In genomic region chr9:49246839-49247238, GRCm38 (mm10) we compare ENCODE assay signal across 9 mouse cellular contexts. TPM values are rescaled to one million over a fixed set of nuclear protein-coding genes. Genes with fewer than 3 reads are reported as not detected.
DNase-seq lines count a peak whose midpoint lies in the region; ATAC-seq and TF ChIP-seq lines count a peak whose summit lies in the region.
"Had no signal": no experiment of that assay in that cellular context is flagged by ENCODE, and none has a peak within 500 bp of the region (broad histone marks: within the 10 kb centered on the region; RNA-seq: fewer than 3 reads in every experiment).

No protein-coding gene starts in this region.

- H3K36me3 ChIP-seq in forebrain, embryonic 10.5 days (replicated peaks) = no peaks in the 10 kb centered on the region
- H3K36me3 ChIP-seq in forebrain, embryonic 16.5 days (ENCODE audit: control insufficient read depth, insufficient read depth) = no peaks in the 10 kb centered on the region
- H3K36me3 ChIP-seq in ES-Bruce4 (ENCODE audit: control insufficient read depth, insufficient read depth, low read length, poor library complexity, severe bottlenecking) = no peaks in the 10 kb centered on the region
- H3K36me3 ChIP-seq: hindbrain, embryonic 15.5 days had no signal

- H3K27me3 ChIP-seq in forebrain, embryonic 10.5 days (ENCODE audit: poor library complexity, severe bottlenecking) = no peaks in the 10 kb centered on the region
- H3K27me3 ChIP-seq in forebrain, embryonic 16.5 days (replicated peaks; ENCODE audit: control insufficient read depth, insufficient read depth, low read length) = no peaks in the 10 kb centered on the region
- H3K27me3 ChIP-seq in ES-Bruce4 (ENCODE audit: control insufficient read depth, insufficient read depth, low read length, poor library complexity, severe bottlenecking) = no peaks in the 10 kb centered on the region
- H3K27me3 ChIP-seq in cerebellum, adult 2 months (ENCODE audit: control insufficient read depth, insufficient read depth, low read length) = no peaks in the 10 kb centered on the region
- H3K27me3 ChIP-seq: hindbrain, embryonic 15.5 days had no signal

- TF ChIP-seq EP300 in ES-Bruce4 (IDR thresholded peaks at IDR 0.05; ENCODE audit: insufficient read depth, low read depth, low read length) = no peak

- DNase-seq in forebrain, embryonic 10.5 days (ENCODE audit: extremely low spot score, low spot score) = peak; percentile 17
- DNase-seq in cerebellum, adult 2 months = peak; percentile 17 to 27
- DNase-seq in gastrocnemius, postnatal 36 days = peak; percentile 44 to 52
- DNase-seq in left cerebral cortex, adult 2 months (ENCODE audit: extremely low spot score in 1 of 2, low spot score in 2 of 2) = peak; percentile 58 to 74
- peak; percentile 13 for DNase-seq in ovary, adult 18-20 months (ENCODE audit: low spot score)
- peak; percentile 15 for DNase-seq in urinary bladder, postnatal 10 days (ENCODE audit: low spot score)

- no peak for ATAC-seq in forebrain, embryonic 16.5 days

- peak; percentile 78 for TF ChIP-seq CTCF in ES-Bruce4 (IDR thresholded peaks at IDR 0.05; ENCODE audit: low read depth, low read length)
- TF ChIP-seq CTCF in cerebellum, adult 2 months (IDR thresholded peaks at IDR 0.05; ENCODE audit: borderline replicate concordance, insufficient read depth, low read depth, low read length) = peak; percentile 59
- TF ChIP-seq CTCF in left cerebral cortex, adult 2 months (IDR thresholded peaks at IDR 0.05) = peak; percentile 77

- no peak for TF ChIP-seq POLR2A in ES-Bruce4 (IDR thresholded peaks at IDR 0.05; ENCODE audit: insufficient read depth, low read length)
- no peak for TF ChIP-seq POLR2A in cerebellum, adult 2 months (IDR thresholded peaks at IDR 0.05; ENCODE audit: borderline replicate concordance, insufficient read depth, low read length)

- no peak overlapping the region for H3K4me2 ChIP-seq in forebrain, embryonic 16.5 days (ENCODE audit: low read length)
- H3K4me2 ChIP-seq: hindbrain, embryonic 15.5 days had no signal

- 42% methylated on average over 7 of the region's 7 CpGs for WGBS in forebrain, embryonic 10.5 days
- WGBS in forebrain, embryonic 16.5 days = 33% methylated on average over 7 of the region's 7 CpGs
- 37% methylated on average over 7 of the region's 7 CpGs for WGBS in cerebellum, adult 2 months

- intact Hi-C loops in gastrocnemius, postnatal 36 days (cut with DNase I) = loop anchor here (1.0 kb wide), 1 partner anchor 241 kb away; no protein-coding TSS in a partner anchor
- intact Hi-C loops in left cerebral cortex, adult 2 months (cut with DNase I) = loop anchor here (1.0 to 5.0 kb wide), 2 partner anchors 165 to 238 kb away; partner anchors contain the start of gene Tmprss5

- H3K27ac ChIP-seq in forebrain, embryonic 10.5 days = no peak overlapping the region
- H3K27ac ChIP-seq in forebrain, embryonic 16.5 days (ENCODE audit: low read length) = no peak overlapping the region
- no peak overlapping the region for H3K27ac ChIP-seq in ES-Bruce4 (ENCODE audit: insufficient read depth, low read length)
- no peak overlapping the region for H3K27ac ChIP-seq in cerebellum, adult 2 months (ENCODE audit: insufficient read depth, low read length)
- H3K27ac ChIP-seq in left cerebral cortex, adult 2 months = no peak overlapping the region
- H3K27ac ChIP-seq: hindbrain, embryonic 15.5 days had no signal

- peaks cover 7% of the 10 kb centered on the region; the same call in 1 of the 2 replicates for H3K4me1 ChIP-seq in forebrain, embryonic 10.5 days
- no peaks in the 10 kb centered on the region for H3K4me1 ChIP-seq in forebrain, embryonic 16.5 days (replicated peaks; ENCODE audit: control insufficient read depth, insufficient read depth, low read length)
- H3K4me1 ChIP-seq in ES-Bruce4 (ENCODE audit: control insufficient read depth, insufficient read depth, low read length) = no peaks in the 10 kb centered on the region
- H3K4me1 ChIP-seq in cerebellum, adult 2 months (ENCODE audit: control insufficient read depth, insufficient read depth, low read length) = no peaks in the 10 kb centered on the region
- H3K4me1 ChIP-seq: hindbrain, embryonic 15.5 days had no signal

- no peak overlapping the region for H3K4me3 ChIP-seq in forebrain, embryonic 10.5 days
- H3K4me3 ChIP-seq in forebrain, embryonic 16.5 days (replicated peaks; ENCODE audit: low read length) = no peak overlapping the region
- H3K4me3 ChIP-seq in ES-Bruce4 (ENCODE audit: low read depth, low read length) = no peak overlapping the region
- H3K4me3 ChIP-seq in cerebellum, adult 2 months (replicated peaks; ENCODE audit: insufficient read depth, low read depth, low read length) = no peak overlapping the region
- no peak overlapping the region for H3K4me3 ChIP-seq in left cerebral cortex, adult 2 months
- H3K4me3 ChIP-seq: hindbrain, embryonic 15.5 days had no signal

- no peaks in the 10 kb centered on the region for H3K9me3 ChIP-seq in forebrain, embryonic 10.5 days
- H3K9me3 ChIP-seq in forebrain, embryonic 16.5 days (ENCODE audit: control insufficient read depth, low read length) = no peaks in the 10 kb centered on the region
- no peaks in the 10 kb centered on the region for H3K9me3 ChIP-seq in ES-Bruce4 (replicated peaks; ENCODE audit: control insufficient read depth, insufficient read depth, low read length, poor library complexity, severe bottlenecking)
- H3K9me3 ChIP-seq: hindbrain, embryonic 15.5 days had no signal

- H3K9ac ChIP-seq in forebrain, embryonic 16.5 days (replicated peaks; ENCODE audit: low read depth, low read length) = no peak overlapping the region
- H3K9ac ChIP-seq in ES-Bruce4 (ENCODE audit: low read depth, poor library complexity, severe bottlenecking) = no peak overlapping the region
- H3K9ac ChIP-seq: hindbrain, embryonic 15.5 days had no signal

RNA-seq across cellular contexts. Expression of gene Gm4894, which starts 3.5 kb away (rescaled TPM):
- polyA plus RNA-seq in forebrain, embryonic 10.5 days (2016; fragmentation: Nextera tagmentation; extraction: Ambion mirVana) = not detected in 2 replicates
- polyA plus RNA-seq in forebrain, embryonic 16.5 days (2015; fragmentation: Nextera tagmentation; extraction: Ambion mirVana) = not detected in 2 replicates
- not detected in 2 replicates for polyA plus RNA-seq in ES-Bruce4 (2011; ENCODE audit: insufficient read depth, insufficient read length, low read depth, missing spikeins)
- polyA plus RNA-seq in cerebellum, adult 2 months (2012; rRNA removed) = not detected in 2 replicates
- total RNA-seq in gastrocnemius, postnatal 36 days (2021) = not detected
- not detected for total RNA-seq in left cerebral cortex, adult 2 months (2021)
- polyA plus RNA-seq: hindbrain, embryonic 15.5 days had no signal

Comparison
In these comparisons a context has a peak if more than half of its experiments do, and no peak if none do; other contexts are left out.
1. DNase-seq: peak in every context shown above with its lines; median percentile 66 in left cerebral cortex, adult 2 months; 48 in gastrocnemius, postnatal 36 days; 22 in cerebellum, adult 2 months; 17 in forebrain, embryonic 10.5 days; 15 in urinary bladder, postnatal 10 days; 13 in ovary, adult 18-20 months.